Mouse (Mus musculus): ENCODE data around the gene Btg4.

DNA sequence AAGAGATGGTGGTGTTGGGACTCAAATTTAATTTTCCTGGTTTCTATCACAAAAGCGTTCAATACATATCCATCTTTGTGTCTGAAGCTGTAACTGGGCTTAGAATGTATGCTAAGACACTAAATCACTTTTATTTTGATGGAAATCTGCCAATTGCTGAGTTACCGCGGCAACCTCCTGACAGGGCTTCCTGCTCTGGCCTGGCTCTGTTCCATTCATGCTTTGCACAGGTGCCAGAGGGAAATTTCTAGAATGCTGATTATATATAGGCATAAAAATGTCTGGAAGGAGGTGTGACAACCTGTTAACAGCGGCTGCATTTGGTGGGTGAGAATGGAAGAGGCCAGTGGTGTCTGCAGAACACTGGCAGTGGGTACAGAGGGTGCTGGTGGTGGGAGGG, 85.8 kb downstream of the Btg4 start:
- TF ChIP-seq POLR2A (IDR thresholded peaks at IDR 0.05; ENCODE audit: control insufficient read depth, low read depth, low read length) (no peak), CTCF (IDR thresholded peaks at IDR 0.05; ENCODE audit: control insufficient read depth, insufficient read depth, insufficient replicate concordance, low read depth, low read length) (no peak)

Measured in testis, adult 2 months (tissue).